Mouse (Mus musculus) olfactory bulb, adult 2 months (tissue): ENCODE results near the gene Vmn1r121.
"Not testable (repeated sequence)": the region's sequence is repeated elsewhere in the genome, so short reads cannot be mapped to it uniquely, and the experiment has no call there.

Experiments
- CTCF ChIP-seq: fragments of 200-500 bp; IDR thresholded peaks from 2 replicates; pipeline ENCODE4 v1.5.1; 2012; ENCODE audit warnings: low read depth, mild to moderate bottlenecking, low read length, moderate library complexity; ENCODE audit not compliant: insufficient read depth
- POLR2A ChIP-seq: fragments of 200-500 bp; IDR thresholded peaks from 2 replicates; pipeline ENCODE4 v1.6.1; 2012; ENCODE audit warnings: mild to moderate bottlenecking, low read depth, low read length, moderate library complexity; ENCODE audit not compliant: insufficient read depth

GRCm38 (mm10) chr7:21098413-21098812 is at the start of gene Vmn1r121:
- TF ChIP-seq CTCF, POLR2A: not testable (repeated sequence)
